Mouse (Mus musculus) 3134 (cell line): Measurements from ENCODE around the gene Ncaph2.

Experiments
- DNase-seq: peaks from one replicate; pipeline ENCODE4 v3.0.0-alpha.2; 2011; ENCODE audit warnings: low spot score; ENCODE audit not compliant: insufficient read length; ENCODE audit errors: extremely low read depth

Gene Ncaph2

DNA sequence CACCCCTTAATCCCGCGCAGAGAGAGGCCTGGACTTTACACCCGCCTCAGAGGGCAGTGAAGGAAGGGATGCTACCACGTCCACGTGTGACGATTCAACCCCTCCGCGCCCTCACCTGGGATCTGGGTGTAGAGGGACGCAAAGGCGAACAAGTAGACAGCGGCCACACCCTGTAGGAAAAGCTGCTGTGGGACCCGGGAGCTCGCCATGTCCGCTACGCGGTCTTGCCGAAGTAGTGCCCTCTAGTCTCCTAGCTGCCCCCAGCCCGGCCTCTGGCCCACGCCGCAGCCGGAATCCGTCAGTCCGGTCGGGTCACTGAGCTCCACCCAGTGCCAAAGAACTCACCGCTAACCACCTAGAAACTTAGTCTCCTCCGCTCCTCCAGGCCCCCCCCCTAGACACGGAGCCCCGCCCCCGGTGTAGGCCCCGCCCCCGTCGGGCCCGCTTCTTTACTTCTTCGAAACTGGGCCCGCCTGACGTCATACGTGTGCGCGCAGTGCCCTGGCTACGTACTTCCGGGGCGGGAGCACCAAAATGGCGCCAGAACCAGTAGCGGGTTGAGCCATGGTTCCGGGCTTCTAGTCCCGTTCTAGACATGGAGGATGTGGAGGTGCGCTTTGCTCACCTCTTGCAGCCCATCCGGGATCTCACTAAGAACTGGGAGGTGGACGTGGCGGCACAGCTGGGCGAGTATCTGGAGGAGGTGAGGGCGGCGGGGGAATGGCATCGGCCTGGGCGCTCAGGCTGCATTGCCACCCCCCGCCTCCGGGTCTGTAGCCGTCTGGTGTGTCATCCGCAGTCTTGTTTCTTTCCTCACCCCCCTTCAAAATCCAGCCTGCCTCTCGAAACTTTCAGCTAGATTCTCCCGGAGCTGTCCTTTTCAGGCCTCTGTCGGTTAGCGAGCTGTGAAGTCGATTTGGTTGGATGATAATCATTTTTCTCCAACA, at the start of gene Ncaph2, which contains the start of gene Lmf2:
Ncaph2 (plus strand) TSS at position 479 of the 947 bp plus-strand sequence.
Lmf2 (minus strand) TSS at position 419 of the 947 bp plus-strand sequence.
- peak; percentile 99 for DNase-seq

DNA sequence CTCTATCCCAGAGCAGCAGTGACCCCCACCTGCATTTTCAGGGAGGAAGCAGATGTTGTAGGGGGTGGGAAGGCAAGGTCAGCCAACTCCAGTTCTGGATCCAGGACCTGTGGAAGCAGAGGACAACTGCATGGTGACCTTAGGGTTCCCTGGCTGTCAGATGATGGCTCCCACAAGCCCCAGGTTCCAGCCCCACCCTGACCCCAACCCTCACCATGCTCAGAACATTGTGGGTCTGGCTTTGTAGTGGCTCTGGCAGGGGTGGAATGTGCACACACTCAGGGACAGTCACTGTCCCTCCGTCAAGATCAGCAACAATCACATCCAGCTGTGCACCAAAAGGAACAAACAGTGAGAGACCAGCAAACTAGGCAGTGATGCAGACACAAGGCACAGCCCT, 49.6 kb upstream of the Ncaph2 start:
- no peak for DNase-seq

DNA sequence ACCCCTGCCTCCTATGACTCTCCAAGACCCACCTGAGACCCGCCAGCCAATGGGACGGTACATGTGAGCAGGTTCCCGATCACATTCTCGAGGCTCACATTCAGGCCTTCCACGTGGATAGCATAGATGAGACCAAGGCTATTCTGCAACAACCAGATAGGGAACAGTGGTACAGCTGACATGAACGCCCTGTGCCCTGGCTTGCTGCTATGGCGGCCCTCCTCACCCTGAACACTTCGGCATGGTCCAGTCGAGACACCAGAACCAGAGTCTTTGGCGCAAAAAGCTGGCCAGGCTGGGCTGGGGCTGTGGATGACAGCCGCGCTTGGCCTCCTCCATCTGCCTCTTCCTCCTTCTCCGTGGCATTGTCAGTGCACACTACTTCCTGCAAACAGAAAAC, 48.1 kb upstream of the Ncaph2 start:
- no peak for DNase-seq

DNA sequence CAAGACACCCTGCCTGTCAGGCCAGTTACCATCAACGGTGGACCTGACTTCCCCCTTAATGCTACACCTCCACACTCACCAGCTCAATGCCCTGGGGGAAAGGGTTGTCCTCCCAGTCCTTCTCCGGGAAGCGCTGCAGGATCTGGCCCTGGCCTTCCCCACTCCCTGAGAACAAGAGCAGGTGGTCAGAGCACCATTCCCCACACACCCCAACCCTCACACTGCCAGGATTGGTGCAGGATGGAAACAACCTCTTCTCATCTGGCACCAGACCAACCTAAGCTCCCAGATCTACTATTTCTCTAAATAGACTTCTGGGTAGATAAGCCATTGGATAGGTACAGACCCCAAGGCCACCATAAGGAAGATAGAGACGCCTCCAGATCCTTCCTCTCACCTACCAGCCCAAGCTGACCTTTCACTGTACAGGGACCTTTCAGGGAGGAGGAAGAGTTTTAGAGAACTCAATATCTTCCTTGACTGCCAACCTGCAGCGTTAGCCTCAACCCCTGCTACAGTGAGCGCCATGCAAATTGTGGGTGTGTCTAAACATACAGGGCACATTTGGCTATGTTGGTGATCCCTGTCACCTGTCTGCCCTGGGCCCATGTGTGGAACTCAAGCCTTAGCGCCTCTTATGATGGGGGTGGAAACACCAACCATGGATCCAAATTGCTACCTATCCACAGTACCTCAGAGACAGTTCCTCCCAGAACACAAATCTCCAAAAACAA, 46.9 kb upstream of the Ncaph2 start:
- no peak for DNase-seq

DNA sequence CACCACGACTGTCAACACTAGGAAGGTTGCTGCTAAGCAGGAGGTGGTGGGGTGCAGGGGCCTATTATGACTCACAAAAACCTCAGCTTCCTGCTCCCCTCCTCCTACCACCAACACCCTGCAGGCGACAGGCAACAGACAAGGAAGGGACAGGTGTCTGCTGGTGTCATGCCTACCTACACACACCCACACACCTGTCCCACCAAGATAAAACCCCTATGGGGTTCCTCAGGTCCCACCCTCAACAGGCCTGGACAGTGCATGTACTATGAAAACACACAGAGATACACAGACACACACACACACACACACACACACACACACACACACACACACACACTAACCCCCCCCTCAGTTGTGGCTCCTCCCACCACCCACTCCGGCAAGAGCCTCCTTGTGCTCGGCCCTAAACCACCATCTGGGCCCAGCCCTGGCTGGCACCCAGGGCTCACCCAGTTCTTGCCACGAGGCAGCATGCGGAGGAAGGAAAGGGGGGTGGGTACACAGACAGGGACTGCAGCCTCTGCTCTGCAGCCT, 45.5 kb upstream of the Ncaph2 start:
- peak; percentile 73 for DNase-seq

DNA sequence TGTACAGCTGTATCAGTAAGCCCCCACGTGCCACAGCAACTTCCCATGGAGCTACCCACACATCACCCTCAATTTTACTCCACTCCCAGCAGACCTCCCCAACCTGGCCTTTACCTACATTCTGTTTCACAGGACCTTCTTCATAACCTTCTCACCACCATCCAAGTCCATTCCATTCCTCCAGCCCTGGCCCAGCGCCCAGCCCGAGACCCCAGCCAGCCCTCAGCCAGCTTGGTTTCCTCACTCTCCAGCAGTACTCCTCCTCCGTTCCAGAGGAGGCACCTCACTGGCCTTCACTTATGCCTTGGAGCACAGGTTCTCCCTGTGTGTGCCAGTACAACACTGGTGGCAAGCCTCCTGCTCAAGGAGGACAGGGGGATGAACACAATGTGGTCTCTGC, 42.2 kb upstream of the Ncaph2 start:
- no peak for DNase-seq

DNA sequence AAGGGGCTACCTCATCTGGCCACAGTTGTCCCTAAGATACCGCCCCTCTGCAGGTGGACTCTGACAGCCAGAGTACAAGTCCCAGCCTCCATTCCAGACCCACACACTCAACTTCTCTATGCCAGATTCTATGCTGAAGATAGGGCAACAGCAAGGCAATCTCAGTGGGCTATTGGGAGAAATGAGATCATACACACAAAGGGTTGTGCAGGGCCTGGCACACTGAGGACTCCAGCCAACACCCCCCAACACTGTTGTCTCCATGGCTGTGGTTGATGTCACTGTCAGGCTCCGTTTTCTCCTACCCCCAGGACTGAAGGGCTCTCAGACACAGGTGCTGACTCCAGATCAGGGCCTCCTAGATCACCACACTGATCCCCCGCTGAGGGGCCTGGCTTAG, 41.4 kb upstream of the Ncaph2 start:
- no peak for DNase-seq

DNA sequence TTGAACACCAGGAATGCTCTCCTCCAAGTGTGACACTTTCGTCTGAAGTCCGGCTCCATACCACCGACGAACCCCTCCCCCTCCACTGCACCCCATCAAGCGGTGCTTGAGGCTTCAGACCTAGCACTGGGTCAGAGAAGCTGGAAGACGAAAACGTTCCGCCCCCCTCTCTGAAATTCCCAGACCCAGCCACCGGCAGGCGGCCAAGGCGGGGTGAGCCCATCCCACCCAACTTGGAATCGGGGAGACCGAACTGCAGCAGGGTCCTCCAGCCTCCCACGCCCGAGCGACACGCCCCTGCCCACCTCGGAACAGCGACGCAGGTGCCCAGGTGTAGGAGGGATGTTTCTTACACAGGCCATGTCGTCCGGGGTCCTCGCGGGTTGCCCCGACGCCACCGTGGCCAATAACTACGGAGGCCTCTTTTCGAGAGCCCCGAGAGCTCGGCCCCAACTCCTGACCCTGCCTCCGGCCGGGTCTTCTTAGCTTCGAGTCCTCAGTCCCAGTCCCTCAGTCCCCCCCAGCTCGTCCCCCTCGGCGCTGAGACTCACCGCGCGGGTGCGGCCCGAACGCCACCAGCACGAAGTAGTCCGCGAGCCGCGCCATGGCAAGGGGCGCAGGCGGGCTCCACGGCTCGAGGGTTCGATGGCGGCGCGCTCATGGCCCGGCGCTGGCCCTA, 40.9 kb upstream of the Ncaph2 start:
- peak; percentile 47 for DNase-seq

DNA sequence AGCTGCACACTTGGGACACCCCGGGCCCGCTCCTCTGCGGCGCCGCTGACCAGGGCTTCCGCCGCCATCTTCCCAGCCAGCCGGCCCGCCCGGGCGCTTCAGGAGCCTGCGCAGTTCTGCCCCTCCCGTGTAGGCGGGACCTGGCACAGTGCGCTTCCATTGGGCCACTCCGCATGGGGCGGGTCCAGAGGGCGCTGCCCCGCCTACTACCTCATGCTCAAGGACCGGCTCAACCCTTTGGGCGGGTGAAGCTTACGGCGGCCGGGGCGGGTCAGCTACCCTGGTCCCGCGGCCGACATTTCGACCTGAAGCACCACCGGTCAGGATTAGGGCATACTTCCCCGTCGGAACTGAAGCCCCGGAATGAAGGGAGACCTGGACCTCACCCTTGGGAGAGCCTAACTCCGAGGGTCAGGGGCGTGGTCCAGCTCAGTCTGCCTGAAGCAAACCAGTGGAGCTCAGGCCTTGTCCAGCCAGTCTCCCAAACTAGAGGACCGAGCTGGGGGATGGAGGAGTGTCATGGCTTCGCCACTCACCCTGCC, 40.3 kb upstream of the Ncaph2 start, which contains the start of gene Sbf1:
Sbf1 (minus strand) TSS at position 122 of the 542 bp plus-strand sequence.
- peak; percentile 97 for DNase-seq

DNA sequence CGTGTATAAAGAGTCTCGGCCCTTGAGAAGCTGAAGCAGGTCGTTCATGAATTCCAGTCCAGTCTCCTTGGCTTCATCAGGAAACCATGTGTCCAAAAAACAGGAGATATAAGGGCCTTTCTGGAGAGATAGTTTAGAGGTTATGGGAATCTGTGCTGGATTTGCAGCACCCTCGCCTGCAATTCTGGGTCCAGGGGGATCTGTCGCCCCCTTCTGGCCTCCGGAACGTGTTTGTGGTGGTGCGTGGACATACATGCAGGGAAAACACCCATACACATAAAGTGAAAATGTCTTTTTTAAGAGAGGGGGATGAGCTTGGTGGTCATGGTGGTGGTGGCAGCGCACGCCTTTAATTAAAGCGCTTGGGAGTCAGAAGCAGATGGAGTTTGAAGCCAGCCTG, 39.4 kb upstream of the Ncaph2 start:
- no peak for DNase-seq

DNA sequence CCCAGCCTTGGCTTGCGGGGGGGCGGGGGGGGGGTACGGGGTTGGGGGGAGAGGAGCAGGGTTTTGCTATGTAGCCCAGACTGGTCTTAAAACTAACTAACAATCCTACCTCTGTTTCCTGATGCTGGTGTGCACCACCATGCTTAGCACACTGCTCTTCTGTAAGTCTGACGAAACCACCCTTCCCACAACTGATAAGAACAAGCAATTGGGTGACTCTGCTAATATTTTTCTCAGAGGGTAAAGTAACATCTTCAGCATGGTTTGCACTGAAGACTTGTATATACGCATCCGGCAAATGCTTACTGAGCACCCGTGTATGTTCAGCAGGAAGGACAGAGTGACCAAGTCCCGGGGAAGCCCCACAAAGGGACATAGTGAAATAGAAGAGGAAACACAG, 34.3 kb upstream of the Ncaph2 start:
- DNase-seq, result no peak

DNA sequence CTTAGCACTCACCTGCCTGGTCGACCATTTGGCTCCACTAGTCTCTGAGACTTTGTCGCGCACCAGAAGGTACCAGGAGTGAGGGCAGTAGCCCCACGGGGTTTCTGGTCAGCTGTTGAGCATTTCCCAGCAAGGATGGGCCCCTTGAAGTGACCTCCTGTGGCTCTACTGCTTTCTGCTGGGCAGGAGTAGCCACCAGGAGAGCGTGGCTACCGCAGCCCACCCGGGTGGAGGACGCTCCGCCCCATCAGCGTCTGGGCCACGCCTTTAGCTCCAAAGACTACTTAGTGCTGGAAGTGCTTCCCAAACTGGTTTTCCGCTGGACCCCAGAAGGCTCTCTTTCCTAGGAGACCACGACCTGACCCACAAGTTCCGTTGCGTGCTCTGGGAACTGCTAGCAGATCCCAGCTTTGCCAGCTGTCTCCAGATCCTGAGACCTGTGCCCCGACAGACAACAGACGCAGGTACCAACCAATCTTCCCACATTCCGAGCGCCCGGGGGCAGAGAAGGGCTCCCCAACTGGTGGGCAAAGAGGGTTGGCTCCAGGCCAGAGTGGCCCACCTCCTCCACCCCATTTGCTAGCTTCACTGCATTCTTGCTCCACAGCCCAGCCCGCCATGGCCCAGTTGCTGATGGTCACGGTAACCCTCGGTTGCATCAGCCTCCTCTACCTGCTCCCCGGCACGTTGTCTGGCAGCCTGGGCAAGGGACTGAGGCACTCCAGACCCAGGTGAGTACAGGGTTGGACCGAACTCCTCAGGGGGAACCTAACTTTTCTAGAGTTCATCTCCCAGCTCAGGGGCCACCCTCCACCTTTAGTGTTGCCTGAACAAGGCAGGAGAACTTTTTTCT, 32.6 kb upstream of the Ncaph2 start, which contains the start of gene Adm2:
Adm2 (plus strand) TSS at position 51 of the 853 bp plus-strand sequence.
- no peak for DNase-seq

DNA sequence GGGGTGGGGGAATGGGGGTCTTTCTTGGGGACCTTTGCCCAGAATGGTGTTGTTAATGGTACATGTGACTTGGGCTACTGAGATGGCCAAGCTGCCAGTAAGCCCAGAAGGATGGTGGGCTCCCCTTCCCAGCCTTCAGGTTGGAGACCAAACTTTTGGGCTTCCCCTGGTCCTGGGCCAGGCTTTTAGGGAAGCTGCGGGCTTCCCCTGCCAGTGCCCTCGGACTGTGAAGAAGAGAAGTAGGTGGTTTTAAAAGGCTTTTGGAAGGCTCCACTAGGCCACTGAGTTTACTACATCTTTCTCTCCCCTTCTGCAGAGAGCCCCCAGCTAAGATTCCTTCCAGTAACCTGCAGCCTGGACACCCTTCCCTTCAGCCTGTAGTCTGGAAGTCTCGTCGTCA, 31.9 kb upstream of the Ncaph2 start:
- DNase-seq, result no peak

DNA sequence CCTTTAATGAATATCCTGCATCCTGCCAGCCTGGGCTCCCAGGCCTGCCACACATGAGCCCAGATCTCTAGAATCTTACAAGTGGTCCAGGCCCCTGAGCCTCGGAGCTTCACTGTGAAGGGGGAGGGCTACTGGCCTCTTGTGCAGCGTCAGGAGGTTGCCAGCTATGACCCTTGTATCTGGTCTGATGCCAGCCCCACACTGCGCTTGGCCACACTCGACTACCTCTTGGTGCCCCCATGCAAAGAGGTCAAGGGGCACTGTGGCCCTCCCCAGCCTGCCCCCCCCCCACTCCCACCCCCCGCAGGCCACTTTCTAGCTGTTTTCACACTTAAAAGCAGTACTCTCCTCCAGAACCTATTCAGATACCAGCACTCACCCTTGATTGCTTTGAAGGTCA, 29.1 kb upstream of the Ncaph2 start:
- no peak for DNase-seq

DNA sequence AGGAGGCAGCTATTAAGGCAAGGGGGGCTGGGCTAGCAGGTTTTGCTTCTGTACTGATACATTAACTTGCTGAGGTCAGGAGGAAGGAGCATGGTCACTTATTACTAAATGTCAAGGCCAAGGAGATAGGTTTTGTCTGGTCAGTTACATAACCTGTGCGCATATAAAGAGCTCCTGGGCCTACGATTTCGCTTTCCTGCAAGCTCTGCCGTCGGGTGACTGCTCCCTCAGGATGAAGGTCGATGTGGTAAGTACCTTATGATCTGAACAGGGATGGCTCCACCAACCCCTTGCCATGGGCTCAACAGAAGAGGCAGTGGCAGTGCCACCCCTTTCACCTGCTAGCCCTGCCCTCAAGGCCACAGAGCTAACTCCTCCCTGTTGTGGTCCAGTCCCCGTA, 21.2 kb upstream of the Ncaph2 start, which contains the start of gene Miox:
Miox (plus strand) TSS at position 128 of the 400 bp plus-strand sequence.
- no peak for DNase-seq

DNA sequence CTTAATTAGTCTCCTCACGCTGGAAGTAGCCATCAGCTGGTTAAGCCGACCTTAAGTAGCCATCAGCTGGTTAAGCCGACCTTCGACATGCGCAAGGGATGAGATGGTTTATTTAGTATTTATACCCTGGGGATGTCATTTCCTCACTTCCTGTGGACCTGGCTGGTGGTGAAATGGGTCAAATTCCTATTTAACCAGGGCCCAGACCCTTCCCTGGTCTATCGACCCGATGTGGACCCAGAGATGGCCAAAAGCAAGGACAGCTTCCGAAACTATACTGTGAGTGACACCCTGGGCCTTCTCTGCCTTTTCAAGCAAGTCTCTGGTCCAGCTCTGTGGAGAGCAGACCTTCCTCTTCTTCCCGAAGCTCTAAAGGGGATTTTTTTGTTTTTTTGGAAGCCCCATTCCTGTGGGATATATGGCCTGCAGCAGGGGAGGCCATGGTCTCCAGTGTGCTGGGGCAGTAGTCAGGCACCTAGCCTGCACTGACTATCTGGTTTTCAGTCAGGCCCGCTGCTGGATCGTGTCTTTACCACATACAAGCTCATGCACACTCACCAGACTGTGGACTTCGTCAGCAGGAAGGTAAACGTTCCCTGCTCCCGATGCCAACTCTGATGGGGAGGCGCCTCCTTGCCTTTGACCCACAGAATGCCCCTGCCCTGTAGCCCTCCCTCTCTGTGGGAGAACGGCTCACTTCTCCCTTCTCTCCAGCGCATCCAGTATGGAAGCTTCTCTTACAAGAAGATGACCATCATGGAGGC, 20.6 kb upstream of the Ncaph2 start:
- DNase-seq, result no peak

DNA sequence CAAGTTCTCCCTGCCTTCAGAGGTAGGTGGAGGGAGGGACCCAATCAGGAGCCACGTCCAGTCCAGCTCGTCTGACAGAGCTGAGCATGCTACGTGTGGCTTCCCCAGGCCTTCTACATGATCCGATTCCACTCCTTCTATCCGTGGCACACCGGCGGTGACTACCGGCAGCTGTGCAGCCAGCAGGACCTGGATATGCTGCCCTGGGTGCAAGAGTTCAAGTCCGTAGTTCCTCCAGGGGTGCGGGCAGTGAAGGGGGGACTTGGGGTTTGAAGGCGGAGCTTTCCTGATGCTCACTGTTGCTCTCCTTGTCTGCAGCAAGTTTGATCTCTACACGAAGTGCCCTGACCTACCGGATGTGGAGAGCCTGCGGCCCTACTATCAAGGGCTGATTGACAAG, 19.1 kb upstream of the Ncaph2 start:
- no peak for DNase-seq

DNA sequence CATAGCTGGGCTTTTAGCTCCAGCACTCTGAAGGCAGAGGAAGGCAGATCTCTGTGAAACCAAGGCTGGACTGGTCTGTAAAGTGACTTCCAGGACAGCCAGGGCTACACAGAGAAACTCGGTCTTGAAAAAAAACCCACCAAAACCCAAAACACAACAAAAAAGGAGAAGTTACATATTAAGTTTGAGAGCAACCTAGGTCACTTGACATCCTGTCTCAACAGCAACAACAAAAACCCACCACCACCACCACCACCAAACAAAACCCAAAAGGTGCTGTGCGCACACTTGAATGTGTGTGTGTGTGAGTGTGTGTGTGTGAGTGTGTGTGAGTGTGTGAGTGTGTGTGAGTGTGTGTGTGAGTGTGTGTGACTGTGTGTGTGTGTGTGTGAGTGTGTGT, 15.8 kb upstream of the Ncaph2 start:
- DNase-seq, result no peak

DNA sequence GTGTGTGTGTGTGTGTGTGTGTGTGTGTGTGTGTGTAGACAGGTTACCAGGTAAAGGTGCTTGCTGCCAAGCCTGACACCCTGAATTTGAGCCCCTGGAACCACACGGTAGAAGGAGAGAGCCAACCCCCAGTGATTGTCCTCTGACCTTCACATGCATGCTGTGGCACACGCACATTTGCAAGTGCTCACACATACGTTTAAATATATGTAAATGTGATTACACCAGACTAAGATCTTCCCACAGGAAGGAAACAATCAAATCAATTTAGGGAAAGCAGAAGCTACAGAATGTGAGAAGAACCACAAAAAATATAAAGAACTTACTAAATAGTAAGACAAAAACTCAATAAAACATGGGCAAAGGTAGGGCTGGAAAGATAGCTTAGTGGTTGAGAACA, 15.4 kb upstream of the Ncaph2 start:
- no peak for DNase-seq
